Mouse (Mus musculus): ENCODE results near the gene Cd34. TPM values are rescaled to one million over a fixed set of nuclear protein-coding genes. Genes with fewer than 3 reads are reported as not detected.

Gene Cd34
- polyA plus RNA-seq, 1 experiment from 2014 or later = 189 TPM

DNA sequence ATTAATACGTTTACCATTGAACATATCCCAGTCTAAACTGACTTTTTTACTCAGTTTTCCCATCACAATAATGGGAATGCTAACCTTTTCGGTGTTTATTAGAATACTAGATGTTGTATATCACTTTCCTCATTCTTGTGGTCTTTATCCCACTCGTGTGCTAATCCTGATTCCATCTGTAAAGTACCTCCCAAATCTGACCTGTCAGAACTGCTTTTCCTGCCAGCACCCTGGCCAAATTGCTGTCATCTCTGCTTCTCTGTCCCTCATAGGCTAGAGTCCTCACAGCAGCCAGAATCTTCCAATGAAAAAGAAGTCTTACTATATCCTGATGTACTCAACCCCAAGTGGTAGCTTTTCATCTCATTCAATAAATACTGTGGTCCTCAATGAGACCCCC is 46.3 kb downstream of the Cd34 start:
- 82% methylated on average over 3 of the region's 3 CpGs for WGBS
- DNase-seq (ENCODE audit: low spot score) (no peak), ATAC-seq (no peak)
- Histone ChIP-seq H3K27me3 (replicated peaks; ENCODE audit: insufficient read depth, low read length) (no peaks in the 10 kb centered on the region), H3K9me3 (ENCODE audit: low read length) (no peaks in the 10 kb centered on the region), H3K4me3 (ENCODE audit: low read depth, low read length) (no peak overlapping the region), H3K4me1 (ENCODE audit: insufficient read depth, low read depth, low read length) (no peaks in the 10 kb centered on the region; the same call in 1 of the 2 replicates), H3K27ac (ENCODE audit: low read length) (no peak overlapping the region), H3K36me3 (ENCODE audit: insufficient read depth, low read length) (no peaks in the 10 kb centered on the region), H3K4me2 (replicated peaks; ENCODE audit: low read depth, low read length) (no peak overlapping the region), H3K9ac (replicated peaks; ENCODE audit: low read depth) (no peak overlapping the region)
- TF ChIP-seq CTCF (IDR thresholded peaks at IDR 0.05) = no peak
- TF ChIP-seq EP300 (IDR thresholded peaks at IDR 0.05) = no peak

- no peak overlapping the region for H3K27ac ChIP-seq (ENCODE audit: low read length)
- H3K4me3 ChIP-seq (ENCODE audit: low read depth, low read length) = no peak overlapping the region
- ATAC-seq (peak; percentile 33; the same call in 1 of the 2 replicates), DNase-seq (ENCODE audit: low spot score) (no peak)
- WGBS = 68% methylated on average over 4 of the region's 4 CpGs
- H3K36me3 ChIP-seq (ENCODE audit: insufficient read depth, low read length) = no peaks in the 10 kb centered on the region
- H3K9ac ChIP-seq (replicated peaks; ENCODE audit: low read depth) = no peak overlapping the region
- no peak overlapping the region for H3K4me2 ChIP-seq (replicated peaks; ENCODE audit: low read depth, low read length)
- H3K4me1 ChIP-seq (ENCODE audit: insufficient read depth, low read depth, low read length) = no peaks in the 10 kb centered on the region; the same call in 1 of the 2 replicates
- H3K27me3 ChIP-seq (replicated peaks; ENCODE audit: insufficient read depth, low read length) = no peaks in the 10 kb centered on the region
- H3K9me3 ChIP-seq (ENCODE audit: low read length) = no peaks in the 10 kb centered on the region
- TF ChIP-seq EP300 (IDR thresholded peaks at IDR 0.05) (no peak), CTCF (IDR thresholded peaks at IDR 0.05) (no peak)
These were observed 47.0 kb downstream of the Cd34 start for GRCm38 (mm10) chr1:194985442-194986210.

GRCm38 (mm10) chr1:194989024-194989423 is 50.4 kb downstream of the Cd34 start:
- H3K9ac ChIP-seq (replicated peaks; ENCODE audit: low read depth) = no peak overlapping the region
- DNase-seq (ENCODE audit: low spot score) = no peak
- ATAC-seq = no peak
- H3K4me1 ChIP-seq (ENCODE audit: insufficient read depth, low read depth, low read length) = no peaks in the 10 kb centered on the region; the same call in 1 of the 2 replicates
- no peaks in the 10 kb centered on the region for H3K36me3 ChIP-seq (ENCODE audit: insufficient read depth, low read length)
- H3K4me2 ChIP-seq (replicated peaks; ENCODE audit: low read depth, low read length) = no peak overlapping the region
- no peaks in the 10 kb centered on the region for H3K9me3 ChIP-seq (ENCODE audit: low read length)
- H3K4me3 ChIP-seq (ENCODE audit: low read depth, low read length) = no peak overlapping the region
- TF ChIP-seq CTCF (IDR thresholded peaks at IDR 0.05) = no peak
- no peak for TF ChIP-seq EP300 (IDR thresholded peaks at IDR 0.05)
- 84% methylated on average over 1 of the region's 1 CpGs for WGBS
- H3K27me3 ChIP-seq (replicated peaks; ENCODE audit: insufficient read depth, low read length) = no peaks in the 10 kb centered on the region
- H3K27ac ChIP-seq (ENCODE audit: low read length) = no peak overlapping the region

DNA sequence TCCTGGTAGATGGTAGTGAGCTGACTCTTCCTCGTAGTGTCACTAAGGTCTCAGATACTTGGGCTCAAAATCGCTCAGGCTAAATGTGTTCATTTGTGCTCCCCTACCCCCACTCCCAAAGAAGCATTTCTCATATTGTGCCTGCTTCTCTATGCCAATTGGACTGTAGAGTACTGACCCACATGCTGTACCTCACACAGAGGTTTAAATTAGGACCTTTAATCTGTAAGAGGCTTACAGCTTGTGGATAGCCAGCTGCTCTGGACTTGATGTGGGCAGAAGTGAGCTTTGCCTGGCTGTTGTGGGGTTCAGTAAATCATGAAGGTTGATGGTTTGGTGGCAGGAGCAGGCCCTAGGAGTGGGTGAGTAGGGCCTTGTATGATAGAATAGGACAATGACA is 52.4 kb downstream of the Cd34 start:
- DNase-seq (ENCODE audit: low spot score) = no peak
- WGBS = 83% methylated on average over 2 of the region's 2 CpGs
- TF ChIP-seq EP300 (IDR thresholded peaks at IDR 0.05) (no peak), CTCF (IDR thresholded peaks at IDR 0.05) (no peak)
- Histone ChIP-seq H3K27me3 (replicated peaks; ENCODE audit: insufficient read depth, low read length) (no peaks in the 10 kb centered on the region), H3K4me3 (ENCODE audit: low read depth, low read length) (no peak overlapping the region), H3K4me2 (replicated peaks; ENCODE audit: low read depth, low read length) (no peak overlapping the region), H3K9ac (replicated peaks; ENCODE audit: low read depth) (no peak overlapping the region), H3K9me3 (ENCODE audit: low read length) (no peaks in the 10 kb centered on the region), H3K36me3 (ENCODE audit: insufficient read depth, low read length) (no peaks in the 10 kb centered on the region), H3K4me1 (ENCODE audit: insufficient read depth, low read depth, low read length) (no peaks in the 10 kb centered on the region; the same call in 1 of the 2 replicates), H3K27ac (ENCODE audit: low read length) (no peak overlapping the region)
- ATAC-seq = no peak

DNA sequence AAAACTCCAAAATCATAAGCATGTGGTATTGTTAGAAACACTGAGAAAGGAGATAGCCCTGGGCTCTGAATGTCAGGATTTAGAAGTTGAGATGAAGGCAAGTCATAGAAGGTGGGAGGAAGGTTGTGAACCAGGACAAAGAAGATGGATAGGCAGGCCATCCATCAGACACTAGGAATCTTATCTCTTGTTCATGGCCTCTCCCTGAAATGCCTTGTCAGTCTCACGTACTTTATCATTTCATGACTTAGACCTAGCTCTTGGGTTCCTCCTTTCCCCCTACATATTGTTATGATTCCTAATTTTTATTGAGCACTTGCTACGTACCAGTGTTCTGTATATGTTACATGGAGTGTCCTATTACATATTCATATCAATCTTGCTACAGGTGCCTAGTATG is 53.0 kb downstream of the Cd34 start:
- Histone ChIP-seq H3K27ac (ENCODE audit: low read length) (no peak overlapping the region), H3K4me3 (ENCODE audit: low read depth, low read length) (no peak overlapping the region), H3K4me1 (ENCODE audit: insufficient read depth, low read depth, low read length) (no peaks in the 10 kb centered on the region), H3K9ac (replicated peaks; ENCODE audit: low read depth) (no peak overlapping the region), H3K36me3 (ENCODE audit: insufficient read depth, low read length) (no peaks in the 10 kb centered on the region), H3K27me3 (replicated peaks; ENCODE audit: insufficient read depth, low read length) (no peaks in the 10 kb centered on the region), H3K4me2 (replicated peaks; ENCODE audit: low read depth, low read length) (no peak overlapping the region), H3K9me3 (ENCODE audit: low read length) (no peaks in the 10 kb centered on the region)
- 68% methylated on average over 2 of the region's 2 CpGs for WGBS
- no peak for ATAC-seq
- no peak for DNase-seq (ENCODE audit: low spot score)
- TF ChIP-seq CTCF (IDR thresholded peaks at IDR 0.05) = no peak
- TF ChIP-seq EP300 (IDR thresholded peaks at IDR 0.05) = no peak

DNA sequence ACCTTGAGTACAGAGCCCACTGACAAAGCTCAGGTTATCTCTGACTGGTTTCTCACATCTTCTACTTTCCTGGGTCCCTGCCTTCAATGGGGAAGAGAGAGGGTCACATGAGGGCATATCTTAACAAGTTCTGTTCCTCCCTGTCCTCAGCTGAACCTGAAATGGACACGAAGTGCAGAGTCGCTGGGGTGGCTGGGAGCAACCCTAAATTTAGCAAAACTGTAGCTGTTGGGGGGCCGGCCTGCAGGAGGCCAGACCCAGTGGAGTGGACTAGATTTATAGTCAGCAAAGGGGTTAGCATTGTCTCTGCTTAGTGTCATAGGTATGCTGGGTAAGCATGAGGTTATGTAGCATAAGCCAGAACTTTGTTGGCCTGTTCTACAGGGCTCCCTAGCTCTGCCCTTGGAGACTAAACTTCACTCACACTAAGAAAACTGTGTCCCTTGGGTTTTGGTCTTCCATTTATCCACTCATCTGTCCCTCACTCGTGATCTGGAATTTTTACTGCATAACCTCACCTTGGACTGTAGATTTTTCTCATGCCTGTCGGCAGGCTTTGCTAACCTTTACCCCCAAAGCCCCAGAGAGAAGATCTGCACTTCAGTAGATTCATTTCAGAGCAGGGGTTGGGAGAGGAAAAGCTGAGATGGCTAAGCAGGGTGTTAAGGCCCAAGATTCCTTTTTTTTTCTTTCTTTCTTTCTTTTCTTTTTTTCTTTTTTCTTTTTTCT is 54.1 kb downstream of the Cd34 start:
- Histone ChIP-seq H3K9ac (replicated peaks; ENCODE audit: low read depth) (no peak overlapping the region), H3K36me3 (ENCODE audit: insufficient read depth, low read length) (no peaks in the 10 kb centered on the region), H3K27ac (ENCODE audit: low read length) (no peak overlapping the region), H3K4me2 (replicated peaks; ENCODE audit: low read depth, low read length) (no peak overlapping the region), H3K27me3 (replicated peaks; ENCODE audit: insufficient read depth, low read length) (no peaks in the 10 kb centered on the region), H3K4me3 (ENCODE audit: low read depth, low read length) (no peak overlapping the region), H3K9me3 (ENCODE audit: low read length) (no peaks in the 10 kb centered on the region), H3K4me1 (ENCODE audit: insufficient read depth, low read depth, low read length) (no peaks in the 10 kb centered on the region)
- 70% methylated on average over 5 of the region's 5 CpGs for whole genome bisulfite sequencing
- TF ChIP-seq CTCF (IDR thresholded peaks at IDR 0.05) (no peak), EP300 (IDR thresholded peaks at IDR 0.05) (no peak)
- no peak for DNase-seq (ENCODE audit: low spot score)
- ATAC-seq = no peak
